Mouse (Mus musculus) E14TG2a.4 (cell line): ENCODE results near the gene Tcam1.

Source experiments
- CTCF ChIP-seq: conservative IDR thresholded peaks from 2 replicates; pipeline ENCODE4 v1.5.1; 2014; ENCODE audit warnings: low read length
- NANOG ChIP-seq: IDR thresholded peaks from 2 replicates; pipeline ENCODE4 v1.6.1; 2014; ENCODE audit warnings: borderline replicate concordance, low read length, mixed read lengths
- POU5F1 ChIP-seq: IDR thresholded peaks from 2 replicates; pipeline ENCODE4 v1.6.1; 2014; ENCODE audit warnings: low read length, borderline replicate concordance

GRCm38 (mm10) chr11:106268326-106269059 lies 8.0 kb upstream of the Tcam1 start:
- TF ChIP-seq CTCF (no peak), NANOG (no peak), POU5F1 (no peak)
